Mouse (Mus musculus) E14TG2a.4 (cell line): ENCODE measurements around the gene Gpa33.

Experiments
- CTCF ChIP-seq: conservative IDR thresholded peaks from 2 replicates; pipeline ENCODE4 v1.5.1; 2014; ENCODE audit warnings: low read length
- NANOG ChIP-seq: IDR thresholded peaks from 2 replicates; pipeline ENCODE4 v1.6.1; 2014; ENCODE audit warnings: borderline replicate concordance, low read length, mixed read lengths

DNA sequence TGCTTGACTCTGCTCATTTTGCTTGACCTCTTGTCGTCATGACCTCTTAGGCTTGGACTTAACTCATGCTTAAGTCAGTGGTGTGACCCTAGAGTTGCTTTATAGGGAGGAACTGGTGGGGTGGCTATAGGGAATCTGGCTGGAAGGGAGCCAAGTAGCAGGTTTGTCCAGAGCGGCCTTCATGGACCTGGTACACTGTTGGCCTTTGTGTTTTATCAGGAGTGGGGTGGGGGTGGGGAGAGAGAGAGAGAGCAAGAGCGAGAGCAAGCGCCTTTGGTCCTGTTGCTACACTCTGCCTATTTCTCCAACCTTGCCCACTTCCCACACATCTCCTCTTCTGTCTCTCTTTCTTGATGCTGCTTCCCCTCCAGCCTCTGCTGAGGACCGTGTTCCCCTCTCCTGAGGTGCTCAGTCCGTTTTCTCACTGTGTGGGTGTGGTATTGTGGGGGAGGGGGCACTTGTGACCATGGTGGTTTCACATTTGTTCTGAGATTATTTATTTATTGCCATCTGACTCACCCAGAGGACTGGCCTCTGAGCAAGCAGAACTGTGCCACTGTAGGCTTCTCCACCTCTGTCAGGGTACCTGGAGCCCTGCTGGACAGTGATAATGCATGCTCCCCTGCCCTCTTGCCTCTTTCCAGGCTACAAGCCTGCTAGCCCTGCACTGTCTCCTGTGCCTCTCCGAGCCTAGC lies 7.4 kb downstream of the Gpa33 start:
- TF ChIP-seq CTCF (no peak), NANOG (no peak)
